Mouse (Mus musculus) C2C12 (cell line): Measurements from ENCODE around the gene Git2. TPM values are rescaled to one million over a fixed set of nuclear protein-coding genes. Genes with fewer than 3 reads are reported as not detected.
A peak's percentile ranks its signal among the peaks of the same experiment; 100 is the strongest.

Experiments
- H3K27me3 ChIP-seq: one replicate; pipeline ENCODE4 v1.6.1; 2011; ENCODE audit not compliant: control insufficient read depth, insufficient read depth, insufficient read length
- H3K36me3 ChIP-seq: one replicate; pipeline ENCODE4 v1.6.1; 2011; ENCODE audit not compliant: control insufficient read depth, insufficient read depth
- H3K4me3 ChIP-seq: one replicate; pipeline ENCODE4 v1.5.1; 2011; ENCODE audit warnings: mild to moderate bottlenecking, control low read depth; ENCODE audit not compliant: poor library complexity, insufficient read depth, severe bottlenecking
- H3K79me2 ChIP-seq: one replicate; pipeline ENCODE4 v1.6.1; 2011; ENCODE audit not compliant: control insufficient read depth, insufficient read depth
- H3K79me3 ChIP-seq: one replicate; pipeline ENCODE4 v1.6.1; 2011; ENCODE audit warnings: low read depth, control low read depth
- H3ac ChIP-seq: one replicate; pipeline ENCODE3; 2011; ENCODE audit warnings: low read depth; ENCODE audit not compliant: control insufficient read depth, insufficient read length
- CEBPB ChIP-seq: IDR thresholded peaks from one replicate; pipeline ENCODE4 v1.6.1; 2011; ENCODE audit warnings: low read depth, mild to moderate bottlenecking, control low read depth, moderate library complexity
- CTCF ChIP-seq: IDR thresholded peaks from one replicate; pipeline ENCODE4 v1.5.1; 2011; ENCODE audit not compliant: control insufficient read depth, insufficient read depth, insufficient read length
- FOSL1 ChIP-seq: IDR thresholded peaks from one replicate; pipeline ENCODE4 v1.8.0; 2011; ENCODE audit warnings: mild to moderate bottlenecking, low read length; ENCODE audit not compliant: poor library complexity, insufficient read depth, severe bottlenecking
- MAX ChIP-seq: IDR thresholded peaks from one replicate; pipeline ENCODE4 v1.6.1; 2011; ENCODE audit warnings: mild to moderate bottlenecking, control low read depth
- MYOD1 ChIP-seq: IDR thresholded peaks from one replicate; pipeline ENCODE4 v1.6.1; 2011; ENCODE audit warnings: low read depth; ENCODE audit not compliant: control insufficient read depth, insufficient read length
- MYOG ChIP-seq: IDR thresholded peaks from one replicate; pipeline ENCODE4 v1.6.1; 2011; ENCODE audit not compliant: control insufficient read depth, insufficient read length; ENCODE audit errors: extremely low read depth
- USF1 ChIP-seq: IDR thresholded peaks from one replicate; pipeline ENCODE4 v1.6.1; 2011; ENCODE audit warnings: low read depth, mild to moderate bottlenecking, control low read depth, moderate library complexity
- polyA plus RNA-seq: library from polyadenylated mRNA; unstranded; fragments of >200 nt; fragmentation: generic; extraction: Trizol; gene quantifications from one replicate; pipeline ENCODE4 v1.2.1, GENCODE M21; 2012; ENCODE audit warnings: missing spikeins

Gene Git2
- polyA plus RNA-seq, 1 experiment: 19.5 TPM

DNA sequence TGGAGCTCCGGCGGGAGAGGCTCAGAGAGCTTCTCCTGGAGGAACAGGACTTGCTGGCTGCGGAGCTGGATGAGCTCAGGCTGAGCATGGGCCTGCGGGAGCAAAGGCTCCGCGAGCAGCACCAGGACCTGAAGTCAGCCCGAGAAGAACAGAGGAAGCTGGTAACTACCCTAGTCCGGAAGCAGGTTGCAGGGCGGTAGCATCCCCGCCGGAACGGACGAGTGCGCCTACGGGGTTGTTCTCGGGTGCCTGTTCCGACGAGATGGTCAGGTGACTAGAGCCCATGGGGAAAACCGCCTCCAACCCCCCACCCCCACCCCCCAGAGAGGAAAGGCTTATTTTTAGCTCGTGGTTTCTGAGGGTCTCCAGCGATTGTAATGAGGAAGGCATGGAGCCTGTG lies 66.0 kb downstream of the Git2 start:
- Histone ChIP-seq H3K79me3 (no peaks in the 10 kb centered on the region), H3K79me2 (peaks cover 10% of the 10 kb centered on the region), H3K27me3 (peaks cover 1% of the 10 kb centered on the region), H3K36me3 (peaks cover 18% of the 10 kb centered on the region), H3ac (no peak overlapping the region), H3K4me3 (no peak overlapping the region)
- TF ChIP-seq CTCF (no peak), FOSL1 (no peak)

DNA sequence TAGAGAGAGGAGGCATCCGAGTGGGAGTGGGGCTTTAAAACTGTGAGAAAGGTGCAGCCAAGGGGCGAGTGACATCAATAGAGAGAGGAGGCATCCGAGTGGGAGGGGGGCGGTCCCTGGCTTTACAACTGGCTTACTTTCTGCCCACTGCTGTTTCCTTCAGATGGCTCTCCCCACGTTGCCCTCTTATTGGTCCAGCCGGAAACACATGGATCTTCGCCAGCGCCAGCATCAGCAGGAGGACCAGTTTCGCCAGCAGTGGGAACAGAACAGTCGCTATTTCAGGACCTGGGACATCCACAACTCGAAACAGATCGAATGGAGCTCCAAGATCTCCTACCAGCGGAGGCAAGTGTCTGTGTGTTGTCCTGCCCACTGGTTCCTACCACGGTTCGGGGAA lies 66.8 kb downstream of the Git2 start:
- TF ChIP-seq CEBPB (no peak), CTCF (no peak), MAX (no peak), USF1 (no peak), MYOD1 (no peak), MYOG (no peak), FOSL1 (no peak)
- peaks cover 10% of the 10 kb centered on the region for H3K79me2 ChIP-seq

DNA sequence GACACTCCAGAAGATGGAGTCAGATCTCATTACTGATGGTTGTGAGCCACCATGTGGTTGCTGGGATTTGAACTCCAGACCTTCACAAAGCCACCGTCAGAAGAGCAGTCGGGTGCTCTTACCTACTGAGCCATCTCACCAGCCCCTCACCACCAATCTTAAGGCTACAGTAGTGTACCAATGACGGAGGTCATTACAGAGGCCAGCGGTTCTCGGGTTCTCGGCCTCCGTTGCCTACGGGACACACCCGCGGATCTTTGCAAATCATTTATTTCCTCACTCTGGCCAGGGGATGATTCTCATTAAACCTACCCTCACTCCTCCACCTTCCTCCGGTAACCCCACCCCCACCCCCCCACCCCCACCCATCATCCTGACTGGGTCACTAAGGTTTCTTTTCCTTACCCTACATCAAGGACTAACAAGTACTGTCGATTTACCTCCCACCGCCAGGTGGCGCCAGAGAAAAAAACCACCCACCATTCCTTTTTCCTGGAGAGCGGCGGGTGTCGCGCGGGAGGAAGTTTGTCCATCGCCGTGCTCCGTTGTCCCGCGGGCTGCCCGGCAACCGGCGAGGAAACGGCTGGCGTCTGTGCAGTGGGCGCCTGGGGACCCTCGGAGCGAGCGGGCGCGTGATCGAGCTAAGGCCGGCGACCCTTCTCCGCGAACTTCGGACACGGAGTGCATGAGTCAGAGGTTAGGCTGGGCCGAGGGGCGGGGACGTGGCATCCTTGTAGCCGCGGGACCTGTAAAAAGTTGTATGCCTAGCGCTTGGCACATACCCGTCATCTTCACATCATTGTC lies 67.8 kb downstream of the Git2 start, which contains the start of gene Tchp:
TSS of gene Tchp (plus strand) at position 496 of the 804 bp plus-strand sequence.
- H3K4me3 ChIP-seq: peak within 1 kb of the TSS; percentile 64
- H3K79me3 ChIP-seq: no peaks in the 10 kb centered on the region
- peaks cover 6% of the 10 kb centered on the region for H3K27me3 ChIP-seq
- peaks cover 18% of the 10 kb centered on the region for H3K36me3 ChIP-seq
- peaks cover 10% of the 10 kb centered on the region for H3K79me2 ChIP-seq
- peak within 1 kb of the TSS; percentile 93 for H3ac ChIP-seq
- TF ChIP-seq USF1 (no peak), CEBPB (no peak), MYOD1 (no peak), MYOG (no peak), FOSL1 (no peak), MAX (no peak), CTCF (no peak)

More for the DNA sequence above, 66.8 kb downstream of the Git2 start:
- Histone ChIP-seq H3K27me3 (peaks cover 6% of the 10 kb centered on the region), H3K36me3 (peaks cover 18% of the 10 kb centered on the region), H3K79me3 (no peaks in the 10 kb centered on the region), H3ac (peak overlapping the region; percentile 93), H3K4me3 (peak overlapping the region; percentile 64)

DNA sequence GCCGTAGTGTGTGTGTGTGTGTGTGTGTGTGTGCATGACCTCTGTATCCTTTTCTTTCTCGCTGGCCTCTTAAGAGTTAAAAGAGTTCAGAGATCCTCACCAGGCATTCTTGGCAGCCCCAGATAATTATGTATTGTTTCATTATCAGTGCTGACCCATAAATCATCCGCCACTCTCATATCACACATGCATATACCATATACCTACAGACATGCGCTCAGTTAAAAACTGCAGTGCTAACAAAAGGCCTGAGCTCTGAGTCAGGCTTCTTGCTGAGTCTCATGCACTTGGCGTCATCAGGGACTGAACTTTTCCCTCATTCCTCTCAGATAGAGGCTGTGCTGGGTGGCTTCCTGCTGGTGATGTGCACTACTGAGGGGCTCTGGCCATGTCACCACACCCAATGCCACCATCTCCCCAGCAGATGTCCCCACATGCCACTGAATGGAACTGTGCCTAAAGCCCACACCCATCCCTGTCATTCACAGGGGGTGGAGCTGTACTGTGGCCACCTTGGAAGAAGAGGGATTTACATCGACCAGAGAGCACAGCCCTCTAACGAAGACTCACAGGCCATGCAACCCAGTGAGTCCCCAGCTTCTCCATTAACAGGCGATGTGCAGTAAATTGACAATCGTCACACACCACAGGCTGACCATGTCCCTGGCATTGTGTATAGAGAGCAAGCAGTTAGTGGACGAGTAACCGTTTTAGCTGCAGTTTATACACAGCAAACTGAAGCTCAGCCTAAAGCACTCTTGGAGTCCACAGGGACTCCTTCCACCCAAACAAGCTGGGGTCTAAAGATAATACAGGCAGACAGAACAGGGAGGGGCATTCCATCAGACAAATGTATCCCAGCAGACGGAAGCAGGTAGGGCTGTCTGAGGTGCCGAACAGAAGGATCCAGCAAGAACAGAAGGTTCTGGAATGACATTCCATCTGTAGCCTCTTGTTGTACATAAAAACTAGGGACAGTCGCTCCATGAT lies 72.6 kb downstream of the Git2 start:
- Histone ChIP-seq H3ac (no peak overlapping the region), H3K79me2 (no peaks in the 10 kb centered on the region), H3K4me3 (no peak overlapping the region), H3K79me3 (no peaks in the 10 kb centered on the region), H3K36me3 (no peaks in the 10 kb centered on the region), H3K27me3 (peaks cover 6% of the 10 kb centered on the region)
- TF ChIP-seq MYOG (no peak), CTCF (peak; percentile 59)

DNA sequence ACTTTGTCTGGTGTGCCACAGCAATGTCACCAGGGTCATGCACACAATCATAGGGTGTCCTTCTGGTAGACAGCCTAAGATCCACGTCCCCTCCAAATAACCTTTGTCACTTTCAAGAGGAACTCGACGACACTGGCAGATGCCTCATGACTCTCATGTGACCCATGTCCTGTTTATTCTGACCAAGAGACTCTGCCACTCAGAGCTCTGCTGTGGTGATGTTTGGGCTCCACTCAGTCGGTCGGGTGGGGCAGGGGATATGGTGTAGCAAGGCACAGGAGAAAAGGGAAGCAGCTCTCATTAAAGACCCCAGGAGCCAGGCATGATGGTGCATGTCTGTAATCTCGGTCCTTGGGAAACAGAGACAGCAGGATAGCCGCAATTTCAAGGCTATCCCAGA lies 76.3 kb downstream of the Git2 start:
- TF ChIP-seq CEBPB: no peak
- no peak for TF ChIP-seq USF1
- TF ChIP-seq MAX: no peak
- no peak for TF ChIP-seq FOSL1
- no peak for TF ChIP-seq MYOD1
- no peak for TF ChIP-seq MYOG
- no peak for TF ChIP-seq CTCF
- no peaks in the 10 kb centered on the region for H3K79me3 ChIP-seq
- no peaks in the 10 kb centered on the region for H3K79me2 ChIP-seq
- H3K4me3 ChIP-seq: no peak overlapping the region
- H3K27me3 ChIP-seq: peaks cover 5% of the 10 kb centered on the region
- H3ac ChIP-seq: no peak overlapping the region
- H3K36me3 ChIP-seq: no peaks in the 10 kb centered on the region
